Mouse (Mus musculus): ENCODE data around the gene Esyt3. TPM values are rescaled to one million over a fixed set of nuclear protein-coding genes. Genes with fewer than 3 reads are reported as not detected.

Esyt3 gene
- total RNA-seq, 2 experiments from 2014 or later, result 0.29 to 0.37 TPM

DNA sequence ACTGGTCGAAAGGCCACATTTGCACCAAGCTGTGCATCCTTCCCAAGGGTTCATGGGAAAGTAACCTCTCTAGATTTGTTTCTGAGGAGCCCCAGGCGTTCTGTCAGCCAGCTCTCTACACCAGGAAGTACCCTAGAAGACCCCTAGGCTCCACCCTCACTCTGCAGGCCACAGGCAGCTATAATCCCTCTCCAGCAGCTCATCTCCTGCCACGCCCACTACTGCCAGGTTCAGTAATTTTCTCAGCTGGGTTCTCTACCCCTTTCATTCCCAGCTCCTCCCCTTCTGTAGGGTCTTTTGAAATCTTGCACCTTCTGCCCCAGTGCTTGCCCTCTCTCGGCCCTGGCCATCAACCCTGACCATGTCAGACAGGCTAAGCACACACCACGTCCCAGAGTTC lies 2.4 kb downstream of the Esyt3 start:
- DNase-seq (ENCODE audit: low spot score in 2 of 2), result no peak

DNA sequence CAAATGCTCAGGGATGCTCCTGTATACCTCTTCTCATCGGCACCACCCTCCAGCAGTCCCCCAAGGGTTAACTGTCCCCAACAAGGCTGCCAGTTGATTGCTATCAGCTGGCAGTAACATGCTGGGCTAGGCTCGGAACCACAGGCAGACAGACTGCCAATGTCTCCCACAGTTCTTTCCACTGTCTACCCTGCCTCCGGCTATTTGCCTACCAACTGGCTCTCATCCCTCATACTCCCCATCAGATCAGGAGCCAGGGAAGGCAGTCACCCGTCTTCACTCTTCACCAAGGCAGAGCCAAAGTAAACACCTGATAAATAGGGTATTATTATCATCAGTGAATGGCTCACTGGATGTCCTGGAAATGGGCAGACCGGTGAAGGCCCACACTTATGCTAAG lies 3.6 kb downstream of the Esyt3 start:
- no peak for DNase-seq (ENCODE audit: low spot score in 2 of 2)

GRCm38 (mm10) chr9:99353390-99353789 lies 5.0 kb downstream of the Esyt3 start:
- DNase-seq (ENCODE audit: low spot score in 2 of 2), result no peak

DNA sequence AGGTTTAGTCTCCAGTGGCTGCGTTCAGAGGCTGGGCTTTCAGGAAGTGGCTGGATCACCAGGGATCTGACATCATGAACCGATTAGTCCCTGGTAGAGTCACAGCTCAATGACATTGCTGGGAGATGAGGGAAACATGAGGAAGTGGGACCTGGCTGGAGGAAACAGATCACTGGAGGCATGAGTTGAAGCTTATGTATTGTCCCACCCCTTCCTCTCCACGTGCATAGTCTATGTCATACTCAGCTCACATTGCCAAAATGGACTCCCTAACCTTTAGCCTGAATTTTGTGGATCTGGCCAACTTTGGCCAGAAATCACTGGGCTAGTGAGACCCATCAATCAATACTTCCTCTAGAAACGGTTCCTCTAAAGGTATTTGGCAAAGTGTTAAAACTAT lies 5.4 kb downstream of the Esyt3 start:
- no peak for DNase-seq (ENCODE audit: low spot score in 2 of 2)

GRCm38 (mm10) chr9:99345351-99345792 lies 13.0 kb downstream of the Esyt3 start:
- DNase-seq (ENCODE audit: low spot score in 2 of 2), result no peak

- no peak for DNase-seq (ENCODE audit: low spot score in 2 of 2)
Observed at GRCm38 (mm10) chr9:99341600-99341999, 16.8 kb downstream of the Esyt3 start.

- DNase-seq (ENCODE audit: low spot score in 2 of 2), result no peak
Observed at GRCm38 (mm10) chr9:99340126-99340525, 18.2 kb downstream of the Esyt3 start.

DNA sequence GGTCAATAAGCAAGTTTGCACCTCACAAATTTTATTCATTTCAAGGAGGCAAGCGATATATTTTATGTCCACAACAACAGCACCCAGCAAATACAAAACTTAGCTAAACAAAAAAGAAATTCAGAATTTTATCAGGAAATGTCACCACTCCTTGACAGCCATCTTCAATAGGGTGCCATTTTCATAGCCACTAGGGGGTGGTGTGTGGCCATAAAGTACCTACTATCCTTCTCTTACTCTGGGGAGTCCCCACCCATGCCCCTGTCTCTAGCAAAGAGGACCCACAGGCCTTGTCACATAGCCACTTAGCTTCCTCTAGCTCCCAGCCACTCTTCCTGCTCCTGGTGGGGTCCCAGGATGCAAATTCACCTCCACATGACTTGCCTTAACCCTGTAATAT lies 19.2 kb downstream of the Esyt3 start:
- DNase-seq (ENCODE audit: low spot score in 2 of 2), result no peak

DNA sequence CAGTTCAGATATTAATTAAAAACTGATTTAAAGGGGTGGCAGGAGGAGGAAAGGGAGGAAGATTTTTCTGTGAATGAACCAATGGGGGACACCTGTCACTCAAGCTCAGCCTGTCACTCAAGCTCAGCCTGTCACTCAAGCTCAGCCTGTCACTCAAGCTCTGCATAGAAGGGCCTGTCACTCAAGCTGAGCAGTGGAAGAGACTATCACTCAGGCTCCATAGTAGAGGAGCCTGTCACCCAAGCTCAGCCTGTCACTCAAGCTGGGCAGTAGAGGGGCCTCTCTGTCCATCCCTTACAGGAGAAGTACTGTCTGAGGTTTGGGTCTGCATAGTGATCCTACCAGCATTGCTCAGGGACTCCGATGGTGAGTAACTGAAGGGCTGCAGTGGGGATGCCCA lies 20.1 kb downstream of the Esyt3 start:
- DNase-seq (ENCODE audit: low spot score in 2 of 2), result no peak

DNA sequence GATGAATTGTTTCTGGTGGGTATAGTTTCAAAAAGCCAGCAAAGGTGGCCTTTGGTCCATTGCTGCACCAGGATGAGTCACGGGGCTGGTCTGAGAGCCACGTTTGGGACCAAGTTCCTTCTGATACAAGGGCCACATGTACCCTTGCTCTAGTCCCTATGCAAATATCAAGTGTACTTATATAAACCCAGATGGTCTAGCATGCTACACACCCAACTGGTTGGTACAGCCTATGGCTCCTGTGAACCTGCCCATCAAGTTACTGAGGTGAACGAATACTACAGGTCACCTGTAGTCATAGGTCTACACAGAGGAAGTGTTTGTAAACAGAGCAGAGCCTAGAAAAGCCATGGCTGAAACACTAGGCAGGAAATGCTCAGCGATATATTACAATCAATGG lies 21.8 kb downstream of the Esyt3 start:
- no peak for DNase-seq (ENCODE audit: low spot score in 2 of 2)

DNA sequence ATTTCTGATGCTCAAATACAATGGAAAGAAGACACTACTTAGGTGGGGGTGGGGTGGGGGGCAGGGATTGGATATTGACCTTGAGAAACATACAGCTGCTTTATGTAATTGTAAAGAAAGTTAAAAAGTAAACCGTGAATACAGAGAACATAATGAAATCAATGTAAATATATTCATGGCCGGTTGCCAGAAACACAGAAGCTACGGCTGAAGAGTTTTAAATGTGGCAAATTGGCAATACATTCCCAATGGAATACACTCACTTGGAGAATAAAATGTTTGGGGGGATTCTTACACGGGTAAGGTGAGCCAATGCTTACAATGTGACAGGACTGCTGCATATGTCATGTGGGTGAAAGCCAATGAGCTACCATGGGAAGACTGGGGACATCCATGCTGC lies 31.5 kb downstream of the Esyt3 start:
- no peak for DNase-seq (ENCODE audit: low spot score in 2 of 2)

- DNase-seq (ENCODE audit: low spot score in 2 of 2), result no peak
Observed at GRCm38 (mm10) chr9:99325961-99326360, 32.4 kb downstream of the Esyt3 start.

DNA sequence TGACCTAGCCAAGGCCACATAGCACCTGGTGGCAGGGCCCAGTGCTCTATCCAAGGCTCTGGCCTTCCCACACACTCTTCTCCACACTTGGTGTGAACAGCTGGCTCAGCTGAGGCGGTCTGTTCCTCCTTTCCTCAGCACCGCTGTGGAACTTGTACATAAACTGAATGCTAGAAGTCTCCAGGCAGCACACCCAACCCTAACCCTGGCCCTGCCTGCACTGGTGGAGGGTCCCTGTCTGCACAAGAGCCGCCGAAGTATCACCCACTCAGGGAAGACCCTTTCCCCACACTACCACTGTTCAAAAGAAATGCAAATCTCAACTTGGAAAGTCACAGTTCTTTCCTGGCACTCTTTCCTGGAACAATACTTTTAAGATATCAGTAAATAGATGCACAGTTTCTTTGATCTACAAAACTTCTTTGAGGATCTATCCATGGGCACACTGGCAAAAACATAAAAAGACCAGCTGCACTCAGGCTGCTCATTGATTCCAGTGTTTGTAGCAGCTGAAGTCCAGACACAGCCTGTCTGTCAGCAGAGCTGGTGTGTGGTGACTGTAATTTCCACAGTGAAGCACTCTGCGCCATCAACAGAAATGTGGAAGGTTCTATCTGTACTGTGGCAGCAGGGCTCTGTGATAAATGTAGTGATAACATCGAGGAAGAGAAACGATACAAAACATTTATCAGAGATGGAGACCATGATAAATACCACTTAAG lies 33.0 kb downstream of the Esyt3 start:
- no peak for DNase-seq (ENCODE audit: low spot score in 2 of 2)

DNA sequence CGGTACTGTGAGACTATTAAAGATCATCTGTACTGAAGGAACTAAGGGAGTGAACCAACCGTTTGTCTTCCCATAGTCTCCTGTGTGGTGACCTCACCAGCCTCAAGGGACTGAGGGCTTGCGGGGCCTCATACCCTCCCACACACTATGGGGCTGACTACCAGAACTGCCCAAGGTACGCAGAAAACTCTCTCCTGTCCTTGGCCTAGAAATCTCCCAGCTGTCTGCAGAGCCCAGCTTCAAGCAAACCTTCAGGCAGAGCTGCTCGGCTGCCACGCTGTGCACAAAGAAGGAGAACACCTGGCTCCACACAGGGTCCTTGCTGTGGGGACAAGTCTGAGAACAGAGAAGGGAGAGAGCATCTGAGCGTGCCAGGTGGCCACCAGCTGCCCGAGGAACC lies 38.4 kb downstream of the Esyt3 start:
- DNase-seq (ENCODE audit: low spot score in 2 of 2), result no peak

GRCm38 (mm10) chr9:99319343-99319951 lies 38.9 kb downstream of the Esyt3 start:
- DNase-seq (ENCODE audit: low spot score in 2 of 2), result no peak

- no peak for DNase-seq (ENCODE audit: low spot score in 2 of 2)
Observed at GRCm38 (mm10) chr9:99306226-99306625, 52.1 kb downstream of the Esyt3 start.

DNA sequence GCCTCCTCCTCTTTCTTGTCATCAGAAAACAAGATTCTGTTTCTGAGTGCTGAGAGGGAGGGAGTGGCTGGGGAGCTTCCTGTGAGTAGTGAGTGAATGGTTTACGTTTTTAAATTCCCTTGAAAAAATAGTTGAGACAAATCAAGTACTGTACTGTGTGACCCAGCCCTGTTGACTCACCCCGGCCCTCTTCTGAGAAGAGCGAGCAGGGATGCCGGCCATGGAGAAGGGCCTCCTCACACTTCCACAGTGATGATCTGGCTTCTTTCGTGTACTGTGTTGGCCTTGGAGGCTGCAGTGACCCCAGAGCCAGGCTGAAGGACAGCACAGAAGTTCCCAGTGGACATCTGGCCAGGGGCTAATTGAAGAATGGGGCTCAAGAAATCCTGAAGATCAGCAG lies 54.1 kb downstream of the Esyt3 start:
- DNase-seq (ENCODE audit: low spot score in 2 of 2), result no peak

Other genes starting within 250 kb of the Esyt3 start
- gene Pik3cb, start 217.9 kb downstream of the Esyt3 start, total RNA-seq (2021), result 1 to 10 TPM; 4.3 TPM
- not detected for gene Faiml, start 121.3 kb downstream of the Esyt3 start, total RNA-seq (2021)
- 1 to 10 TPM; 4.8 to 6.3 TPM for gene Cep70, start 115.2 kb downstream of the Esyt3 start, total RNA-seq (2021)
- gene Mras, start 78.8 kb upstream of the Esyt3 start, total RNA-seq (2021), result 10 to 100 TPM; 12.9 to 13.2 TPM
- not detected for gene Nme9, start 92.9 kb upstream of the Esyt3 start, total RNA-seq (2021)
- gene Armc8, start 210.3 kb upstream of the Esyt3 start, total RNA-seq (2021), result 10 to 100 TPM; 23.9 to 25.4 TPM
- 10 to 100 TPM in 1 of 2 experiments, 1 to 10 TPM in 1; 9.5 to 10.3 TPM for gene Dbr1, start 217.2 kb upstream of the Esyt3 start, total RNA-seq (2021)

Data from gastrocnemius, postnatal 4 days (tissue).